Mouse (Mus musculus) layer of hippocampus, postnatal 36 days (tissue): ENCODE results near the gene Hnf4a. TPM values are rescaled to one million over a fixed set of nuclear protein-coding genes. Genes with fewer than 3 reads are reported as not detected.
A peak's percentile ranks its signal among the peaks of the same experiment; 100 is the strongest.
"Not testable (repeated sequence)": the region's sequence is repeated elsewhere in the genome, so short reads cannot be mapped to it uniquely, and the experiment has no call there.

Experiments
- DNase-seq, 2 experiments: peaks; one replicate each; pipeline ENCODE4 v3.0.0; 2022
- total RNA-seq, 2 experiments: library from RNA; stranded (reverse); gene quantifications; 2 replicates each; pipeline ENCODE4 v1.2.3; 2021

Gene Hnf4a
- total RNA-seq, 2 experiments from 2014 or later = not detected

GRCm38 (mm10) chr2:163595119-163595518, 88.5 kb downstream of the Hnf4a start:
- no peak for DNase-seq

GRCm38 (mm10) chr2:163596057-163596872, 89.7 kb downstream of the Hnf4a start:
- no peak for DNase-seq

GRCm38 (mm10) chr2:163596873-163597155, 90.2 kb downstream of the Hnf4a start:
- no peak for DNase-seq

- peak in 1 of 2 experiments; percentile 34 for DNase-seq
Observed at GRCm38 (mm10) chr2:163597661-163598060, 91.1 kb downstream of the Hnf4a start.

- DNase-seq = peak; percentile 37 to 54
Observed at GRCm38 (mm10) chr2:163599226-163599625, 92.6 kb downstream of the Hnf4a start.

GRCm38 (mm10) chr2:163601066-163601465, 94.5 kb downstream of the Hnf4a start:
- no peak for DNase-seq

- no peak for DNase-seq
Observed at GRCm38 (mm10) chr2:163601712-163602100, 95.1 kb downstream of the Hnf4a start.

- peak; percentile 87 to 88 for DNase-seq
Observed at GRCm38 (mm10) chr2:163602101-163602971, 95.7 kb downstream of the Hnf4a start, which contains the start of gene Ttpal. Ttpal (plus strand) TSS chr2:163602314.

GRCm38 (mm10) chr2:163606161-163606560, 99.6 kb downstream of the Hnf4a start:
- no peak for DNase-seq

- no peak for DNase-seq
Observed at GRCm38 (mm10) chr2:163608008-163608407, 101.4 kb downstream of the Hnf4a start.

GRCm38 (mm10) chr2:163609281-163609975, 102.8 kb downstream of the Hnf4a start:
- no peak for DNase-seq

- DNase-seq = no peak
Observed at GRCm38 (mm10) chr2:163611176-163611575, 104.6 kb downstream of the Hnf4a start.

GRCm38 (mm10) chr2:163613206-163613605, 106.6 kb downstream of the Hnf4a start:
- no peak for DNase-seq

GRCm38 (mm10) chr2:163613990-163614389, 107.4 kb downstream of the Hnf4a start:
- DNase-seq = no peak

GRCm38 (mm10) chr2:163615401-163615800, 108.8 kb downstream of the Hnf4a start:
- DNase-seq = no peak

- no peak for DNase-seq
Observed at GRCm38 (mm10) chr2:163615906-163616651, 109.5 kb downstream of the Hnf4a start.

- no peak for DNase-seq
Observed at GRCm38 (mm10) chr2:163616652-163617227, 110.1 kb downstream of the Hnf4a start.

GRCm38 (mm10) chr2:163617232-163617863, 110.7 kb downstream of the Hnf4a start:
- no peak for DNase-seq

GRCm38 (mm10) chr2:163617874-163618273, 111.3 kb downstream of the Hnf4a start:
- no peak for DNase-seq

- no peak for DNase-seq
Observed at GRCm38 (mm10) chr2:163620451-163620850, 113.8 kb downstream of the Hnf4a start.

GRCm38 (mm10) chr2:163621401-163621800, 114.8 kb downstream of the Hnf4a start:
- not testable (repeated sequence) for DNase-seq
